Mouse (Mus musculus) liver, adult 2 months (tissue): ENCODE data around the gene Fam189a1.

Source experiments
- CTCF ChIP-seq: fragments of 200-500 bp; IDR thresholded peaks from 2 replicates; pipeline ENCODE4 v1.5.1; 2011; ENCODE audit warnings: low read depth, low read length, control low read depth
- POLR2A ChIP-seq: fragments of 200-500 bp; IDR thresholded peaks from 2 replicates; pipeline ENCODE4 v1.6.1; 2011; ENCODE audit warnings: low read length, control low read depth; ENCODE audit not compliant: insufficient read depth; ENCODE audit errors: extremely low read depth

DNA sequence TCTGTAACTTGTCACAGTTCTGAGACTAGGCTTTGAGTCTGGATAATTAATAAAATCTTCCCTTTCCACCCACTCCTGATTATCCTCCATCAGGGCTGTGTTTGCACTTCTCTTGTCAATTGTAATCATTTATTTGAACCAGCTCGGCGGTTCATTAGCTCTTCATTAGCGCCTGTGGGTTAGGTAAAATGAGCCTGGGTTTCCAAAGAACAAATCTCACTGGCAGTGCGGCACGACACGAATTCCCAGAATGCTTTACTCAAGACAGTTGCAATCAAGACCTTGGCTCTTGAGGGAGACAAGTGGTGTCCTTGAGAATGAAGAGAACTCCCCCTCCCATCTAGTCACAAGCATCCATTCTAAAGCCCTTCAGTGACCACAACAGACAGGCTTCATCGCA, 124.6 kb downstream of the Fam189a1 start:
- TF ChIP-seq CTCF (no peak), POLR2A (no peak)
